Mouse (Mus musculus) liver, embryonic 16.5 days (tissue): ENCODE data around the gene Rdh16. TPM values are rescaled to one million over a fixed set of nuclear protein-coding genes. Genes with fewer than 3 reads are reported as not detected.
"Not testable (repeated sequence)": the region's sequence is repeated elsewhere in the genome, so short reads cannot be mapped to it uniquely, and the experiment has no call there.

Experiments used
- ATAC-seq: fragments of 200-750 bp; cut with Nextera tagmentation; 2 replicates; pipeline ENCODE4 v1.8.0; 2017; ENCODE audit warnings: low read depth, mild to moderate bottlenecking, moderate number of reproducible peaks, moderate library complexity
- H3K27ac ChIP-seq: fragments of 300-500 bp; sonication (generic); 2 replicates; pipeline ENCODE4 v1.5.1; 2014; ENCODE audit warnings: mild to moderate bottlenecking, low read length
- H3K27me3 ChIP-seq: fragments of 300-500 bp; sonication (generic); 2 replicates; pipeline ENCODE4 v1.6.1; 2014; ENCODE audit warnings: low read depth, low read length, mixed read lengths; ENCODE audit not compliant: control insufficient read depth, insufficient read depth
- H3K36me3 ChIP-seq: fragments of 300-500 bp; sonication (generic); 2 replicates; pipeline ENCODE4 v1.6.1; 2014; ENCODE audit warnings: mild to moderate bottlenecking; ENCODE audit not compliant: control insufficient read depth, insufficient read depth
- H3K4me1 ChIP-seq: fragments of 300-500 bp; sonication (generic); 2 replicates; pipeline ENCODE4 v1.6.1; 2014; ENCODE audit warnings: low read depth, low read length, mixed read lengths; ENCODE audit not compliant: control insufficient read depth
- H3K4me2 ChIP-seq: fragments of 300-500 bp; sonication (generic); 2 replicates; pipeline ENCODE4 v1.6.1; 2014; ENCODE audit warnings: low read depth, low read length, mixed read lengths
- H3K4me3 ChIP-seq: fragments of 300-500 bp; sonication (generic); 2 replicates; pipeline ENCODE4 v1.5.1; 2014; ENCODE audit warnings: low read depth, mild to moderate bottlenecking, low read length
- H3K9ac ChIP-seq: fragments of 300-500 bp; sonication (generic); 2 replicates; pipeline ENCODE4 v1.6.1; 2014; ENCODE audit warnings: low read depth, low read length
- H3K9me3 ChIP-seq: fragments of 300-500 bp; sonication (generic); replicated peaks from 2 replicates; pipeline ENCODE4 v1.6.1; 2016; ENCODE audit warnings: low read length; ENCODE audit not compliant: control insufficient read depth
- WGBS: fragments of 180-500 bp; shearing (Covaris S2); extraction: QIAGEN DNeasy Blood & Tissue Kit; methylation state at CpG from one replicate; pipeline ENCODE4 v1.1.7; 2014; ENCODE audit not compliant: insufficient replicate concordance; 5-methylcytosine and 5-hydroxymethylcytosine counted together
- polyA plus RNA-seq: library from polyadenylated mRNA; unstranded; fragments of >200 nt; fragmentation: Nextera tagmentation; extraction: Ambion mirVana; gene quantifications from 2 replicates; pipeline ENCODE4 v1.2.1, GENCODE M21; 2015

Gene Rdh16
- polyA plus RNA-seq, 1 experiment from 2014 or later: 0.04 TPM

GRCm38 (mm10) chr10:127817268-127817910 lies 16.4 kb downstream of the Rdh16 start:
- not testable (repeated sequence) for H3K9ac ChIP-seq, H3K27ac ChIP-seq, H3K36me3 ChIP-seq, H3K4me1 ChIP-seq, H3K9me3 ChIP-seq, ATAC-seq, H3K4me2 ChIP-seq, H3K27me3 ChIP-seq, H3K4me3 ChIP-seq
- 51% methylated on average over 4 of the region's 4 CpGs for WGBS

DNA sequence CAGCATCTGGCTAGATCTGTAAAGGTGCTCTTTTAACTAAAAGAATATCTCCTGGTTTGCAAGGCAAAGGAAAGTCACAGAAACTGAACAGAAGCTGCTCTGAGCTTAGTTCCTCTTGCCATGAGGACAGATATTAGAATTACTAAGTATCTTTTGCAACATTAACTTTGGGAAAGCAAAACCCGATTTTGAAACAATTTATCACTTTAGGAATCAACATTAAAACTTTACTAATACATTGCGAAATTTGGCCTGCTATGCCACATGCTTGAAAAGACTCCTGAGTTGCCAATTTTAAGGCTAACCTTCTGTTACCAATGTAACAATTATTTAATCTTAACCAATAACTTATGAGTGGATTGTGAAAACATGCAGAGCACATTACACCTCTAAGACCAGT lies 20.9 kb downstream of the Rdh16 start:
- H3K27ac ChIP-seq, H3K4me1 ChIP-seq, H3K36me3 ChIP-seq, H3K4me2 ChIP-seq, H3K9me3 ChIP-seq, H3K4me3 ChIP-seq, H3K27me3 ChIP-seq, H3K9ac ChIP-seq, ATAC-seq: not testable (repeated sequence)
- WGBS: 60% methylated on average over 2 of the region's 2 CpGs

GRCm38 (mm10) chr10:127825386-127825785 lies 24.4 kb downstream of the Rdh16 start:
- Histone ChIP-seq H3K4me2 (no peak overlapping the region), H3K27me3 (no peaks in the 10 kb centered on the region), H3K4me3 (no peak overlapping the region), H3K9ac (no peak overlapping the region), H3K36me3 (no peaks in the 10 kb centered on the region), H3K27ac (no peak overlapping the region), H3K4me1 (no peaks in the 10 kb centered on the region), H3K9me3 (no peaks in the 10 kb centered on the region)
- ATAC-seq: no peak
- WGBS: 52% methylated on average over 6 of the region's 6 CpGs

DNA sequence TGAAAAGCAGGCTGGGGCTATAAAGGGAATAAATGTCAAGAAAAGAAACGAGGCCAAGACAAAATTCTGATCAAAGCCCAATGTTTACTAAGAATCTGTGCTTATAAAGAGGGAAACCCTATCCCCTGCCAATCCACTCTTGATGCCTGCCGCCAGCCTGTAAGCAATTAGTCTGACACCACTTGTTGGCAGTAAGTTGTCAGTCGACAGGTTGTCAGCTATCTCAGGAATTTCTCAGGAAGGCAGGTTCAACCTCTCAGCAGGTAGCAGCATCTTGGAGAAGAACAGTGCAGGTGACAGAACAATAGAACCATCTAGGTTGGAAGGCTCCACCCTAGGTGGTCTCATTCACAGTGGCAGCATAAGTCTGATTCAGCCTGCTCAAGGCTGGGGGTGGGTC lies 28.2 kb downstream of the Rdh16 start:
- no peaks in the 10 kb centered on the region for H3K4me1 ChIP-seq
- H3K27ac ChIP-seq: no peak overlapping the region
- no peak for ATAC-seq
- H3K27me3 ChIP-seq: no peaks in the 10 kb centered on the region
- H3K4me2 ChIP-seq: no peak overlapping the region
- no peaks in the 10 kb centered on the region for H3K9me3 ChIP-seq
- H3K9ac ChIP-seq: no peak overlapping the region
- WGBS: 67% methylated on average over 3 of the region's 3 CpGs
- H3K36me3 ChIP-seq: no peaks in the 10 kb centered on the region
- H3K4me3 ChIP-seq: no peak overlapping the region

- H3K36me3 ChIP-seq: not testable (repeated sequence)
Measured at GRCm38 (mm10) chr10:127834186-127834585, 33.2 kb downstream of the Rdh16 start.

DNA sequence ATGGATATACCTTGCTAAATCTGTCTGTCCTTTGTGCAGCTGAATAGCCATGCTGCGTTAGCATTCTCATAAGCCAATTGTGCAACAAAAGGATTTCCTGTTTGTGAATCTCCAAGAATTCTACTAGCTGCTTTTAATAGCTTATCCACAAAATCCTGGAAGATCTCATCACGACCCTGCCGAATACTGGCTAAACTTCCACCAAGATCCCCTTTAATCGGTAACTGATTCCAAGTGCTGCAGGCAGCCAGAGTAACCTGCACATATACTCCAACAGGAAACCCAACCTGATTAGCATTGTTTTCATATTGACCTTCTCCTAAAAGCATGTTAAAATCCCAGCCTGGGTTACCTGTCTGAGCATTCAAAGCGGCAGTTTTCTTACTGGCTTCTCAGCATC lies 34.3 kb downstream of the Rdh16 start:
- H3K27ac ChIP-seq: no peak overlapping the region
- H3K27me3 ChIP-seq: no peaks in the 10 kb centered on the region
- no peaks in the 10 kb centered on the region for H3K9me3 ChIP-seq
- no peak overlapping the region for H3K4me2 ChIP-seq
- H3K4me1 ChIP-seq: no peaks in the 10 kb centered on the region
- H3K4me3 ChIP-seq: no peak overlapping the region
- no peak overlapping the region for H3K9ac ChIP-seq
- H3K36me3 ChIP-seq: no peaks in the 10 kb centered on the region
- ATAC-seq: no peak
- 58% methylated on average over 5 of the region's 5 CpGs for WGBS

More at GRCm38 (mm10) chr10:127834186-127834585, 33.2 kb downstream of the Rdh16 start:
- not testable (repeated sequence) for H3K4me2 ChIP-seq, H3K9me3 ChIP-seq, H3K27me3 ChIP-seq, H3K9ac ChIP-seq, H3K27ac ChIP-seq, ATAC-seq, H3K4me3 ChIP-seq, H3K4me1 ChIP-seq
- WGBS: 70% methylated on average over 1 of the region's 1 CpGs

- not testable (repeated sequence) for ATAC-seq, H3K4me1 ChIP-seq, H3K36me3 ChIP-seq, H3K27me3 ChIP-seq, H3K9ac ChIP-seq, H3K27ac ChIP-seq, H3K9me3 ChIP-seq, H3K4me2 ChIP-seq, H3K4me3 ChIP-seq
- WGBS: 64% methylated on average over 5 of the region's 5 CpGs
Measured at GRCm38 (mm10) chr10:127837793-127838192, 36.8 kb downstream of the Rdh16 start.

DNA sequence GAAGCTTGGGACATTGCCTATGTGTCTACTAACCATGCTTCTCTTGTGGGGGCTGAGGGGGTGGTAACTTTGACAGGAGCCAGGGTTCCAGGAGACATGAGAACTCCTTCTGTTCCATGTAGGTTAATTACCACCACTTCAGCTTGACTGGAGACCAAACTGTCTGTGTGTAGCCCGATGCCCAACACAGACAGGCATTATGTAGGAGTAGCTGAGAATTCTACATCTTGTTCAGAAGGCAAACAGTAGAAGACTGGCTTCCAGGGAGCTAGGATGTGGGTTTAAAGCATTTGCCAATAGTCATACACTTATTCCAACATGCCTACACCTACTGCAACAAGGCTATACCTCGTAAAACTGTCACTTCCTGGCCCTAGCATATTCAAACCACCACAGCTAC lies 37.6 kb downstream of the Rdh16 start:
- H3K4me1 ChIP-seq: no peaks in the 10 kb centered on the region
- no peak overlapping the region for H3K4me3 ChIP-seq
- no peak for ATAC-seq
- H3K9ac ChIP-seq: no peak overlapping the region
- H3K27me3 ChIP-seq: no peaks in the 10 kb centered on the region
- WGBS: 69% methylated on average over 2 of the region's 2 CpGs
- no peak overlapping the region for H3K27ac ChIP-seq
- H3K9me3 ChIP-seq: no peaks in the 10 kb centered on the region
- H3K4me2 ChIP-seq: no peak overlapping the region
- H3K36me3 ChIP-seq: no peaks in the 10 kb centered on the region

DNA sequence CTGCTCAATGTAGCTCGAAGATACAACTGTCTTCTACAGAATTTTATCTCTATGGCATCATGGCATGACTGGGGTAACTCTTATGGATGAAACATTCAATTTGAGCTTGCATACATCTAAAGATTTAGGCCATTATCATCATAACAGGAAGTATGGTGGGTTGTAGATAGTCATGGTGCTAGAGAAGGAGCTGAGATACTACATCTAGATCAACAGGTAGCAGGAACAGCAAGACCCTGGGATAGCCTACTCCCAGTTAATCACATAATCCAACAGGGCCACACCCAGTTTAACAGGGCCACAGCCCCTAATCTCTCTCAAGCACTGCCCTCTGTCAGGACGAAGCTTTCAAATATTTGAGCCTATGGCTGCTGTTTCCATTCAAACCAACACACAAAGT lies 39.8 kb downstream of the Rdh16 start:
- no peaks in the 10 kb centered on the region for H3K27me3 ChIP-seq
- no peak overlapping the region for H3K4me3 ChIP-seq
- no peak for ATAC-seq
- no peaks in the 10 kb centered on the region for H3K9me3 ChIP-seq
- no peaks in the 10 kb centered on the region for H3K4me1 ChIP-seq
- H3K4me2 ChIP-seq: no peak overlapping the region
- H3K9ac ChIP-seq: no peak overlapping the region
- 27% methylated on average over 2 of the region's 2 CpGs for WGBS
- no peaks in the 10 kb centered on the region for H3K36me3 ChIP-seq
- H3K27ac ChIP-seq: no peak overlapping the region
